Mouse (Mus musculus): ENCODE data around the gene Chrm1. TPM values are rescaled to one million over a fixed set of nuclear protein-coding genes. Genes with fewer than 3 reads are reported as not detected.
"Not testable (repeated sequence)": the region's sequence is repeated elsewhere in the genome, so short reads cannot be mapped to it uniquely, and the experiment has no call there.

Gene Chrm1
- polyA plus RNA-seq, 1 experiment from 2014 or later = not detected

GRCm38 (mm10) chr19:8718357-8718756, 54.8 kb downstream of the Chrm1 start:
- no peaks in the 10 kb centered on the region for H3K36me3 ChIP-seq
- H3K9ac ChIP-seq = no peak overlapping the region
- no peaks in the 10 kb centered on the region for H3K9me3 ChIP-seq (replicated peaks)
- H3K4me2 ChIP-seq = no peak overlapping the region
- H3K27me3 ChIP-seq (replicated peaks) = no peaks in the 10 kb centered on the region
- no peak overlapping the region for H3K27ac ChIP-seq (ENCODE audit: poor library complexity, severe bottlenecking)
- 60% methylated on average over 3 of the region's 3 CpGs for WGBS
- no peak overlapping the region for H3K4me3 ChIP-seq
- peaks cover 13% of the 10 kb centered on the region for H3K4me1 ChIP-seq (replicated peaks)
- no peak for ATAC-seq (ENCODE audit: insufficient number of reproducible peaks, low FRiP score)

DNA sequence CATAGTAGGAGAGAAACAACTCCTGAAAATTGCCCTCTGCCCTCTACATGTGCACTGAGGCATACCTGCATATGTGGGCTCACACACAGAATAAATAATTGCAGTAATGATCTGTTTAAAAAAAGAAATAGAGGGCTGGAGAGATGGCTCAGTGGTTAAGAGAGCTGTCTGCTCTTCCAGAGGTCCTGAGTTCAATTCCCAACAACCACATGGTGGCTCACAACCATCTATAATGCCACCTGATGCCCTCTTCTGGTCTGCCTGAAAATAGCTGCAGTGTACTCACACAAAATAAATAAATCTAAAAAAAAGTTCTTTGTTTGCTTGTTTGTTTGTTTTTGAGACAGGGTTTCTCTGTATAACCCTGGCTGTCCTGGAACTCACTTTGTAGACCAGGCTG, 55.4 kb downstream of the Chrm1 start:
- not testable (repeated sequence) for H3K9me3 ChIP-seq (replicated peaks); H3K36me3 ChIP-seq; H3K27ac ChIP-seq (ENCODE audit: poor library complexity, severe bottlenecking); H3K4me2 ChIP-seq; ATAC-seq (ENCODE audit: insufficient number of reproducible peaks, low FRiP score); H3K27me3 ChIP-seq (replicated peaks); H3K4me3 ChIP-seq; H3K9ac ChIP-seq
- H3K4me1 ChIP-seq (replicated peaks) = peaks cover 12% of the 10 kb centered on the region

DNA sequence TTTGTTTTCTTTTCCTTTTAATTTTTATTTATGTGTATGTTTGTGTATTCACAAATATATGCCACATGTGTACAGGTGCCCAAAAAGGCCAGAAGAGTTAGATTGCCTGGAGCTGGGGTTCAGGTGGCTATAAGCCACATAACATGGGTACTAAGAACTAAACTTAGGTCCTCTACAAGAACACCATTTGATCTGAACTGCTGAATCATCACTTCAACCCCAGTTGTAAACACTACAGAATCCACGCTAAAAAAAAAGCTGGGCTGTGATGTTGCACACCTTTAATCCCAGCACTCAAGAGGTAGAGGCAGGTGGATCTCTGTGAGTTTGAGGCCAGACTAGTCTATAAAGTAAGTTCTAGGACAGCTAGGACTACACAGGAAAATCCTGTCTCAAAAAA, 57.8 kb downstream of the Chrm1 start:
- Histone ChIP-seq H3K27ac (ENCODE audit: poor library complexity, severe bottlenecking) (no peak overlapping the region), H3K36me3 (peaks cover 21% of the 10 kb centered on the region), H3K4me3 (0 out of 2 replicates have a peak overlapping the region, but pooled peaks have one; percentile 5), H3K9ac (peak overlapping the region; percentile 86), H3K4me2 (peak overlapping the region; percentile 67), H3K27me3 (replicated peaks) (no peaks in the 10 kb centered on the region), H3K4me1 (replicated peaks) (peaks cover 23% of the 10 kb centered on the region), H3K9me3 (replicated peaks) (no peaks in the 10 kb centered on the region)
- no peak for ATAC-seq (ENCODE audit: insufficient number of reproducible peaks, low FRiP score)
- 77% methylated on average over 1 of the region's 1 CpGs for WGBS

DNA sequence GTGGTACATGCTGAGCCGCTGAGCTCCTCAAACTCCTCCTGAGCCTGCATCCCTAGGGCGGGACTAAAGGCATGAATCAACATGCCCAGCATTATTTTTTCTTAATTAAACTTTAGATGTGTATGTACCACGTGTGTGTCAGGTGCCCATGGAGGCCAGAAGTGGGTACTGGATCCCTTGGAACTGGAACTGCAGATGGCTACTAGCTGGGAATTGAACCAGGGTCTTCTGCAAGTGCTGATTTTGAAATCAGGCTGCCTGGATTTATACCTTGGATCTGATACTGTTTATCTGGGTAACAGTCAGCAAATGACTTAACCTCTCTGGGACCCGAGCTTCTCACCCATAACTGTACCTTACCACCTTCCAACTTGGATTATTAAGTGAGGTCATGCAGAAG, 58.4 kb downstream of the Chrm1 start:
- peaks cover 23% of the 10 kb centered on the region for H3K4me1 ChIP-seq (replicated peaks)
- peaks cover 27% of the 10 kb centered on the region for H3K36me3 ChIP-seq
- ATAC-seq (ENCODE audit: insufficient number of reproducible peaks, low FRiP score) = no peak
- peak overlapping the region; percentile 98 for H3K27ac ChIP-seq (ENCODE audit: poor library complexity, severe bottlenecking)
- H3K4me2 ChIP-seq = peak overlapping the region; percentile 67
- H3K9ac ChIP-seq = peak overlapping the region; percentile 86
- H3K4me3 ChIP-seq = peak overlapping the region; percentile 89
- WGBS = 54% methylated on average over 4 of the region's 4 CpGs
- no peaks in the 10 kb centered on the region for H3K27me3 ChIP-seq (replicated peaks)
- H3K9me3 ChIP-seq (replicated peaks) = no peaks in the 10 kb centered on the region

DNA sequence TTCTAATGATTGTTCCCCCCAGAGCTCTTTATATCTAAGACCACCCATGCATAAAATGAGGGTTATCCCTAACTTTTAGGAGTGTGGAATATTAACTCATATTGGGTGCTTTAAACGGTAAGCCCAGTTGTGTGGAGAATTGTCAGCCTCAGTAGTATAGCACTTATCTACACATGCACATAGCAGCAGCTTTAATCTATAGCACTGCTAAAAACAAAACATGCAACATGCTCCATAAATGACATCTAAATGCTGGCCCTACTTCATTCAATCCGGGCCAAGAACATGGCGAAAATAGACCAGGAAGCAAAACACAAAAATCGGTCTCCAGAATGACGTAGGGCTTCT, 58.9 kb downstream of the Chrm1 start:
- H3K27me3 ChIP-seq (replicated peaks) = no peaks in the 10 kb centered on the region
- peaks cover 27% of the 10 kb centered on the region for H3K36me3 ChIP-seq
- under 1% methylated on average over 5 of the region's 5 CpGs for WGBS
- H3K9me3 ChIP-seq (replicated peaks) = no peaks in the 10 kb centered on the region
- peaks cover 23% of the 10 kb centered on the region for H3K4me1 ChIP-seq (replicated peaks)
- H3K27ac ChIP-seq (ENCODE audit: poor library complexity, severe bottlenecking) = peak overlapping the region; percentile 98
- H3K4me2 ChIP-seq = peak overlapping the region; percentile 67
- peak overlapping the region; percentile 86 for H3K9ac ChIP-seq
- ATAC-seq (ENCODE audit: insufficient number of reproducible peaks, low FRiP score) = no peak
- H3K4me3 ChIP-seq = peak overlapping the region; percentile 89

DNA sequence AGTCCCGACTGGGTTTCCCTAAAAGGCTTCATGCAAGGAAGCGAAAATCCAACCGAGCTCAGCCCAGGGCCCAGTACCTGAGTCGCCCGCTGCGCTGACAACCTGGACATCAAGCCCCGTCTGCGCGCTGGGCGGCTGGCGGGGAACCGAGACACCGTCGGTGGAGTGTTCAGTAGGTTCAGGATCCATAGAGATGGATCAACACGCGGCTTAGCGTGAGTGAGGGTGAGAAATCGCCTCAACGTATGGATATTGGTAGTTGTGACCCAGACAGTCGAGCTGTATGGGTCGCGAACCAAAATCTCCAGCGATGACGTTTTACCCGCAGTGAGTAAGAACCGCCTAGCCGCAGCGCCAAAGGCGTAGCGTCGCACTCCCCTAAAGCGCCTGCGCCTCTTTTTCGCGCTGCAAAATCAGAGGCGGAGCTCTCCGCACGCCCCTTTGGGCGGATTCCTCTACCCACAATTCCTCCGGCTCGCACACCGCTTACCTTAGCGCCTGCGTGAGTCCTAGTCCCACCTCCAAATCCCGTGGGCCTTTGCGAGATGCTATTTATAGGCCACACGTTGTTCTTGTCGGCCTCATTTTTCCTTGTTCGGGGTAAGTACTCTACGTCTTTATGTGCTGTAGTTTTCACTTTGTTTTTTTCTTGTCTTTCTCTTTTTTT, 59.5 kb downstream of the Chrm1 start, which contains the start of gene Slc3a2:
TSS of gene Slc3a2 (minus strand) at position 463 of the 667 bp plus-strand sequence.
- WGBS = under 1% methylated on average over 50 of the region's 50 CpGs
- Histone ChIP-seq H3K4me3 (peak within 1 kb of the TSS; percentile 89), H3K4me2 (peak within 1 kb of the TSS; percentile 83), H3K9ac (peak within 1 kb of the TSS; percentile 99), H3K27me3 (replicated peaks) (no peaks in the 10 kb centered on the region), H3K36me3 (peaks cover 27% of the 10 kb centered on the region), H3K27ac (ENCODE audit: poor library complexity, severe bottlenecking) (peak within 1 kb of the TSS; percentile 98), H3K4me1 (replicated peaks) (peaks cover 23% of the 10 kb centered on the region), H3K9me3 (replicated peaks) (no peaks in the 10 kb centered on the region)
- peak; percentile 95 for ATAC-seq (ENCODE audit: insufficient number of reproducible peaks, low FRiP score)

- peaks cover 27% of the 10 kb centered on the region for H3K36me3 ChIP-seq
- H3K4me3 ChIP-seq = peak overlapping the region; percentile 89
- peak overlapping the region; percentile 92 for H3K27ac ChIP-seq (ENCODE audit: poor library complexity, severe bottlenecking)
- no peaks in the 10 kb centered on the region for H3K9me3 ChIP-seq (replicated peaks)
- H3K27me3 ChIP-seq (replicated peaks) = no peaks in the 10 kb centered on the region
- WGBS = under 1% methylated on average over 20 of the region's 20 CpGs
- no peak for ATAC-seq (ENCODE audit: insufficient number of reproducible peaks, low FRiP score)
- peaks cover 23% of the 10 kb centered on the region for H3K4me1 ChIP-seq (replicated peaks)
- peak overlapping the region; percentile 83 for H3K4me2 ChIP-seq
- peak overlapping the region; percentile 99 for H3K9ac ChIP-seq
Observed at GRCm38 (mm10) chr19:8723574-8724346, 60.2 kb downstream of the Chrm1 start.

DNA sequence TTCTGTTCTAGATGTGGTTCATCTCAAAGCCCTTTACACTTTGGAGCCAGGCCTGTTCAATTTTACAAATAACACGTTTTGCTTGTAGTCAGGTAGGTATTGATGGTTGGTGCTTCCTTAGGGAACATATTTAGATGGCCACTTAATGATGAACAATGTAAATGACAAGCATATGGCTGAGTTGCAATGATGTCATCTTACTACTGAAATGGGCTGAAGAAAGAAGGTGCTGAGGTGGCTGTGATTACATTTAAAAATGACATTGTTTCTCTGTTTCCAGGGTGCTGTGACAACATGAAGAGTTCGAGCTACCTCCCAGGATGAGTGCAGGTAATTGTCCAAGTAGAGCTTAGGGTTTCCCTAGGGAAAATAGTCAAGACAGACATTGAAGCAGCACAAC, 60.8 kb downstream of the Chrm1 start:
- 0 out of 2 replicates have a peak overlapping the region, but pooled peaks have one; percentile 6 for H3K27ac ChIP-seq (ENCODE audit: poor library complexity, severe bottlenecking)
- no peaks in the 10 kb centered on the region for H3K9me3 ChIP-seq (replicated peaks)
- H3K36me3 ChIP-seq = peaks cover 27% of the 10 kb centered on the region
- no peaks in the 10 kb centered on the region for H3K27me3 ChIP-seq (replicated peaks)
- ATAC-seq (ENCODE audit: insufficient number of reproducible peaks, low FRiP score) = no peak
- H3K4me1 ChIP-seq (replicated peaks) = peaks cover 23% of the 10 kb centered on the region
- peak overlapping the region; percentile 83 for H3K4me2 ChIP-seq
- WGBS = 5% methylated on average over 2 of the region's 2 CpGs
- H3K4me3 ChIP-seq = peak overlapping the region; percentile 89
- H3K9ac ChIP-seq = peak overlapping the region; percentile 99

GRCm38 (mm10) chr19:8725081-8725613, 61.6 kb downstream of the Chrm1 start:
- WGBS = 50% methylated on average over 4 of the region's 4 CpGs
- H3K27ac ChIP-seq (ENCODE audit: poor library complexity, severe bottlenecking) = peak overlapping the region; percentile 6; the same call in 1 of the 2 replicates
- H3K4me2 ChIP-seq = peak overlapping the region; percentile 83
- no peaks in the 10 kb centered on the region for H3K27me3 ChIP-seq (replicated peaks)
- peak overlapping the region; percentile 89 for H3K4me3 ChIP-seq
- peak overlapping the region; percentile 99 for H3K9ac ChIP-seq
- H3K4me1 ChIP-seq (replicated peaks) = peaks cover 23% of the 10 kb centered on the region
- peaks cover 27% of the 10 kb centered on the region for H3K36me3 ChIP-seq
- ATAC-seq (ENCODE audit: insufficient number of reproducible peaks, low FRiP score) = no peak
- H3K9me3 ChIP-seq (replicated peaks) = no peaks in the 10 kb centered on the region

DNA sequence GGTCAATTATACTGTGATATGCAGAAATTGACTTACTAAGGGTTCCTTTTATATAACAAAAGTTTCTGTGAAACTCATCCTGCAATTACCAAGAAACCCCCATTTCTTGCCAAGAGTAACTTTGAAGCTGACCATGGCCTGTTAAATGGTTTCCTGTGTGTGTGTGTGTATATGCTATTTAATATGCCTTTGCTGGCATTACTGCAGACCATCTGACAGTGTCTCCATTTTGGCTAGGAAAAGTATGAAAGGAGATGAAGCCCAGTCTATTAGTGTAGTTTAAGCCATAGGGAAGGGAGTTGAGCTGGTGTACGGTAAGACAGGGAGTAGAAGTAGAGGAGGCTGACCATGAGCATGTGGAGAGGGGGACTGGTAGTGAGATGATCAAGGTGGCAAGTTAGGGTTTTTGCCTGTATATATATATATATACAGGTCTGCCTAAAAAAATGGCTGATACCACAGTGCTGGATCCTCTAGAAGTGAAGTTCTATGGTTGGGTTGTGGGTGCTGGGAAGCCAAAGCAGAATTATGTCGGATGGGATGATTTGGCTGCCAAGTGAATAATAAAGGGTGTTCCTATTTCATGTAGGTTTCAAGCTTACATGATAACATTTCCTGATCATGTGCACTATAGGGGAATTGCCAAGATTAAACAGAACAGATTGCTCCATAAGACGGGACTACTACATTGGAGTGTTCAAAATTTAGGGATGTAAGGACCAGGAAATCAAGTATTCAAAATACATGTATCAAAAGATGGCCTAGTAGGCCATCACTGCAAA, 63.2 kb downstream of the Chrm1 start:
- Histone ChIP-seq H3K4me1 (replicated peaks) (peaks cover 18% of the 10 kb centered on the region), H3K4me2 (no peak overlapping the region), H3K27ac (ENCODE audit: poor library complexity, severe bottlenecking) (no peak overlapping the region), H3K27me3 (replicated peaks) (no peaks in the 10 kb centered on the region), H3K9ac (no peak overlapping the region), H3K36me3 (peaks cover 27% of the 10 kb centered on the region), H3K9me3 (replicated peaks) (no peaks in the 10 kb centered on the region), H3K4me3 (no peak overlapping the region)
- no peak for ATAC-seq (ENCODE audit: insufficient number of reproducible peaks, low FRiP score)
- WGBS = 24% methylated on average over 3 of the region's 3 CpGs
